Mouse (Mus musculus) embryo, embryonic 10.5 days (tissue): ENCODE results near the gene Selenoo.

Source experiments
- DNase-seq: peaks from one replicate; pipeline ENCODE4 v3.0.0-alpha.2; 2015; ENCODE audit warnings: low spot score

Selenoo gene

GRCm38 (mm10) chr15:89076156-89076731 lies 12.6 kb upstream of the Selenoo start:
- DNase-seq, result peak; percentile 41

DNA sequence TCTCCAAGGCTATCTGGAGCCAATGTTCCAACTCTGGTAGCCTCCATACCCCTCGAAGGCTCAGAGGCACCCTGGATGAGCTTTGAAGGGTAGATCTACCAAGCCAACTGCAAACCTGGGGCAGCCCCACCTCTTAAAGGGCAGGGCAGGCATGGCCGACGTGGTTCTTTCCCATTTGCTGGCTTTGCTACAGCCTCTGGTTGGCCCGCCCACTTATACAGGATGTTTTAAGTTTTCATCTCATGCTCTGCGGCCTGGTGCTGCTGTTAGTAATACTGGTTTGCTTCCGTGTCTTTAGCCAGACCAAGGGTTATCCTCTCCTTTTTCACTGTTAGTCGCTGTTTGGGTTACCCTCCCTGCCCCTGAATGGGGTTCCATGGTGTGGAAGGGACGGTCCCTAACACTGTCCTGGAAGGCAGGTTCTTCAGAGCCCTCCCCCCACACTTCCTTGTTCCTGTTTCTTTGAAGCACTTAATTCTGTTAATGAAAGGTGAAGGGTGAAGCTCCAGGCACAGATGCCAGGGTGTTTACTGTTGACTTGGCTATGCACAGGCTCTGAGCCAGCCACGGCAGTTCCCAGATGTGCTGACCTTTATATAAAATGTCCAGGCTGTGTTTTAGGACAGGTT lies 10.6 kb upstream of the Selenoo start:
- DNase-seq, result no peak

DNA sequence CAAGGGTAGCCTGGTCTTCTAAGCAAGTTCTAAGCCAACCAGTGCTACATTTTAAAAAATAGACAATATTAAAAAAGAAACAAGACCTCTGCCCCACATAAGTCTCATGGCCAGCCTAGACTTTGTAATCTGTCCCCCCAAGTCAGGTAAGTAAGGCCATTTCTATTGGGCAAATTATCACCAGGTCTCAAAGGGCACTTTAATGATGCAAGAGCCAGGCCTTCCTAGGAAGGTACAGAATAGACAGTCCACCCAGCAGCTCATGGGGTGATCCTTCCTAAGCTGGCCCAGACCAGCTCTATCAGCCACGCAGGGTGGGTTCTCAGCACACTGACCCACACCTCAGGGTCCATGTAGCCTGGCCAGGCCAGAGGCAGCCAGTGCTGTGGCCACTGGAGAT lies 5.0 kb upstream of the Selenoo start:
- DNase-seq, result no peak

DNA sequence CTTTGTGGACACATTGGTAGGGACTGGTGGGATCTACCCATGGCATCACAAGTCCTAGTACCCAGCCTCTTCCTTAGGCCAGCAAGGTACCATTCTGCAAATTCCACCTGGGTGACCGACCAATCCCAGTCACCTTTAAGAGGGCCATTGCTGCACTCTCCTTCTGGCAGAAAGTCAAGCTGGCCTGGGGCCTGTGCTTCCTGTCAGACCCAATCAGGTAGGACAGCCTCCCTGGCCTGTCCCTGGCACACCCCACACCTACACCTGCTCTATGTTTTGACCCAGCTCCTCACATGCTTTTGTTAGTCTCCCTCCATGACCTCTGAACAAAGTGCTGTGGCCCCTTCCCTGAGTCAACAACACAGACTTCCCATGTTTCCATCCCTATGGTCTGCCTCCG lies 4.1 kb upstream of the Selenoo start:
- no peak for DNase-seq

DNA sequence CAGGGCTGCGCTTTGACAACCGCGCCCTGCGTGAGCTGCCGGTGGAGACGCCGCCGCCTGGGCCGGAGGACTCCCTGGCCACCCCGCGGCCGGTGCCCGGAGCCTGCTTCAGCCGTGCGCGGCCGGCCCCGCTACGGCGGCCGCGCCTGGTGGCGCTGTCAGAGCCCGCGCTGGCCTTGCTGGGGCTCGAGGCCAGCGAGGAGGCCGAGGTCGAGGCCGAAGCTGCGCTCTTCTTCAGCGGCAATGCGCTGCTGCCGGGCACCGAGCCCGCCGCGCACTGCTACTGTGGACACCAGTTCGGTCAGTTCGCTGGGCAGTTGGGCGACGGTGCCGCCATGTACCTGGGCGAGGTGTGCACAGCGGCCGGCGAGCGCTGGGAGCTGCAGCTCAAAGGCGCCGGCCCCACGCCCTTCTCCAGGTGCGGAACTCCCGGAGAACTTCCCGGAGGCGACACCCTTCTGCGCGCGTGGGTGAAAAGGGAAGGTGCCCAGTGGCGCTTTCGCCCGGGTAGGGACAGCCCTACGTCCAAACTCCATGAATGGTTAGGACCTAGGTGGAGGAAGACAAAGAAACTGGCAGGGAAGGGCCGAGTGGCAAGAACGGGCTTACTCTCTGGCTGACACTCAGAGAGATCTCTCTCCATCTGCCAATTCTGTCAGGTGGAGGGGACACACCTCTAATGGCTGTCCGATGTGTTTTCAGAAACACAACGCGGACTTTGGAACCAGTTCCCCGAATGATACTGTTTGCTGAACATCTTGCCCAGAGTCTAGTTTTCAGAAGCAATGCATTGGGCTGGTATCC lies 566 bp downstream of the Selenoo start:
- DNase-seq, result no peak

GRCm38 (mm10) chr15:89090662-89091061 lies 1.8 kb downstream of the Selenoo start:
- no peak for DNase-seq

- DNase-seq, result no peak
Observed at GRCm38 (mm10) chr15:89092181-89092580, 3.3 kb downstream of the Selenoo start.

- DNase-seq, result no peak
Observed at GRCm38 (mm10) chr15:89097450-89097849, 8.6 kb downstream of the Selenoo start.

DNA sequence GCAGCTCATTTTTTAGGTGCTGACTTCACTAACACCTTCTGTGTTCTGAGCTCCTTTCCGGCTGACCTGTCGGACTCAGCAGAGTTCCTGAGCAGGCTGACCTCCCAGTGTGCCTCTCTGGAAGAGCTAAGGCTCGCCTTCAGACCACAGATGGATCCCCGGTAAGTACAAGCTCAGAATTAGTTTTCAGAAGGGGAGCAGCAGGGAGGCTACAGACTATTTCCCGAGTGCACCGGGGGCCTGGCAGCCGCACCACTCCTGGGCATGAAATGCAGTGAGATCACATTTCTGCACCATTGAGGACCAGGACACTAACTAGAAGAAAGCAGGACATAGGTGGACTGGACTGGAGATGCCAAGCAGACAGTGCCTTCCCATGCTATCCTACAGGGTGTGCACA lies 9.7 kb downstream of the Selenoo start:
- DNase-seq, result no peak

GRCm38 (mm10) chr15:89100823-89101222 lies 11.9 kb downstream of the Selenoo start:
- DNase-seq, result no peak

- peak; percentile 17 for DNase-seq
Observed at GRCm38 (mm10) chr15:89102646-89103045, 13.8 kb downstream of the Selenoo start.

- DNase-seq, result no peak
Observed at GRCm38 (mm10) chr15:89103921-89104320, 15.0 kb downstream of the Selenoo start.

DNA sequence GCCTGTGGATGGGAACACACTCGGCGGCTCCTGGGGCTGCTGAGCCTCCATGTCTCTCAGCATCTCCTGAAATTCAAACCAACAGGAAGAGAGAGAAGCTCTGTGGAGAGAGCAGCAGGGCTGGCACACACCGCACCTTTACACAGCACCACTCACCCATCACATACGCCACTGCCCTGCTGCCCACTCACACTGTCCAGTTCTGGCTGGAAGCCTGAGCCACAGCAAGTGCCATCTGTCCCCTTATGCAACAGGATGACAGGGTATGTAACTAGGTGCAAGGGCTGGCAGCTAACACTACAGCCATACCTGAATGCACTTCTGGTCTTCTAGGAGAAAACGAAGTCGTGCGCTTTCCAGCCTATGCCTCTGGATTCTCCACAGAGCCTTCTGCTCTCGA lies 15.5 kb downstream of the Selenoo start:
- DNase-seq, result no peak

- DNase-seq, result no peak
Observed at GRCm38 (mm10) chr15:89106073-89106472, 17.2 kb downstream of the Selenoo start.

GRCm38 (mm10) chr15:89106976-89107375 lies 18.1 kb downstream of the Selenoo start:
- DNase-seq, result no peak

DNA sequence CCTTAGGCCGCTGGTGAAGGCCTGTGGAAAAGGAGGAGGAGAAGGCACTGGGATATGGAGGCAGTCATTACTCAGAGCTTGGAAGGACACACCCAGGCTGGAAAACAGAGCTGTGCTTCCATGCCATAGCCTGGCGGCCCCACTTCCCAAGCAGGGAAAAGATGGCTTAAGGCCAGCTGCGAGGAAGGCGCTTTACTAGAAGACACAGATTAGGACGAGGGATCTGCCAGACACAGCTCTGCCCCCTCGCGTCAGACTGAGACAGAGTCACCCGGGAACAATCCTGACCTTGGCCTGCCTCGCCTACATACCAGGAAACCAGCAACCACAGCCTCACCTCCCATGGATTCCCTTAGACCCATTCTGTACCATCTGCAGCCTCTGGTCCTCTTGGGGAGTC lies 21.3 kb downstream of the Selenoo start:
- DNase-seq, result no peak

DNA sequence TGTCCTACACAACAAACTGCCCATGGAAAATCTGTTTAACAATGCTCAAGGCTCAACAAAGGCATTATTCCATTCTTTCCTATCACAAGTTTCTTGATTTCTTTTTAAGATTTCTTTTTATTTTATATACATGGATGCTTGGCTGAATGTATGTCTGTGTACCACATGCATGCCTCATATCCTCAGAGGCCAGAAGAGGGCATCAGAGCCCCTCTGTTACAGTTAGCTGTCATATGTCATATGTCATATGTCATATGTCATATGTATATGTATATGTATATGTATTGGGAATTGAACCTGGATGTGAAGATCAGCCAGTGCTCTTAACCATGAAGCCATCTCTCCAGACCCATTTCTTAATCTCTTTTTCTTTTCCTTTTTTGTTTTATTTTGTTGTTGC lies 29.1 kb downstream of the Selenoo start:
- DNase-seq, result no peak

DNA sequence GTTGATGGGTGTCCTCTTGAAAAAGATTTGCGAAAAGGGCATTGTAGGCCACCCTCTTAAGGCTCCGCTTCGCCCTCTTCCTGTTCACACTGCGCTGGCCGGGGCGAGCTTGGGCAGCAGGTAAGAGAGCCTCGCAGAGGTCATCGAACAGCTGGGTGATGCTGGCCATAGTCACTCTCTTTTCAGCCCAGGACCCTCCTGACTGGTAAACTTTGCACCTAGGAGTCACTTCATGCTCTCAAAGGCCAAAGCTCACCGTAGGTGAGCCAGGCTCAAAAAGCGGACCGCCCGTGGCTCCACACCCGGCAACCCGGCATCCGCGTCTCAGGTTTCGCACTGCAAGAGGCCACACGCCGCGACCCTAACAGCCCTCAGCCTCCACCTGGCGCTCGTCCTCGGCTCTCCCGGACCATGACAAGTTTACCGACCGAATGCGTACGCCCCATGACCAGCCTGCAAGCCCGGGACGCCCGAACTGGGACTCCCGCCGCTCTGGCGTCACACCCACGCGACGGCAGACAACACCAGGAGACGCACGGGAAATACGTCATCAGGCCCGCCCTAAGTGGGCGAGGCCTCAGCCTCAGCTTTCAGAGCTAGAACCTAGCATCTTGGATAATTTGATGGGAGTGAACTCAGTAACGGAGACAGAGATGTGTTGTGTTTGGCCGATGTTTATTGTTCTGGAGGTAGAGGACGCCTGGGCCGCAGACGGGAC lies 33.9 kb downstream of the Selenoo start, which contains the start of gene Tubgcp6:
Gene Tubgcp6 (minus strand): TSS at position 464 of the 718 bp plus-strand sequence.
- peak; percentile 98 for DNase-seq

GRCm38 (mm10) chr15:89123595-89123994 lies 34.7 kb downstream of the Selenoo start:
- DNase-seq, result peak; percentile 64

GRCm38 (mm10) chr15:89124312-89124711 lies 35.4 kb downstream of the Selenoo start:
- no peak for DNase-seq

- no peak for DNase-seq
Observed at GRCm38 (mm10) chr15:89125351-89125750, 36.5 kb downstream of the Selenoo start.

DNA sequence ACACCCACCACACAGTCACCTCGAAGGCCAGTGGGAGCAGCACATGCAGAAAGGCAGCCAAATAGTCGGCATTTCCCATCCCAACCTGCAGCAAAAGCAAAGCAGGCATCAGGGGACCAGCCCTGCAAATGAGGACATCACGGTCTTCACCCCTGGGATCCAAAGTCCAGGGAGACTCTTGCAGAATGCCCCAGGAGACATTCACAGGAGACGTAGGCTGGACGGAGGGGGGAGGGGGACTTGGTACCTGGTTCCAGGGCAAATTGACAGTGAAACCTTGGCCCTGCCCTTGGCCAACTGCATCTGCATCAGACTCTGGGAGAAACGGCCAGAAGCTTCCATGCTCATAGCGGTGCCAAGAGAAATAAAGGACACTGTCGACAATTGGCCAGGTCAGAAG lies 37.7 kb downstream of the Selenoo start:
- no peak for DNase-seq
